Comparison of ENCODE assay signal across 36 mouse cellular contexts in the genomic region with DNA sequence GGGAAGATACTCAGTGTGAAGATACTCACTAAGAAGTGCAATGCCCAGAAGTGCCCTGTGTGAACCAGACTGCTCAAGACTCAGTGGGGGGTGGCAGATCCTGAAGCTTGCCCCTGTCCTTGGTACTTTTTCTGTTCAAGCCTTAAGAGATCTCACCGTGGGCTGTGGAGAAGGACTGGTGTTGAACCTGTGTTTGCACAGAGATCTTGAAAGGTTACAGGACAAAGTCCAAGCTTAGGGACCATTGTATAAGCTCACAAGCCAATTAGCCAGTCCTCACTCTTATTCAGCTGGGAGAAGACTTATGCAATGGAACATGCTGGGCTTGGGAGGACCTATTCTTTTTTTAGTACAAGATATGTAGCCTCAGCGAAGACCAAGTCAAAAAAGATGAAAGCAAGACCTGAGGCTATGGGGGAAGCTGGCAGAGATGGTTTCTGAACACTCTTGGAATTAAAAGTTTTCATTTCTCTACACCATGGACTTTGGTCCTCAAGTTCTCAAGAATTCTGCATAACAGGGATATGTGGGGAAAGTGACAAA. TPM values are rescaled to one million over a fixed set of nuclear protein-coding genes. Genes with fewer than 3 reads are reported as not detected.
DNase-seq lines count a peak whose midpoint lies in the region; ATAC-seq and TF ChIP-seq lines count a peak whose summit lies in the region.
"Had no signal": no experiment of that assay in that cellular context is flagged by ENCODE, and none has a peak within 500 bp of the region (broad histone marks: within the 10 kb centered on the region; RNA-seq: fewer than 3 reads in every experiment).

No protein-coding gene starts in this region.

- TF ChIP-seq EP300 in heart, adult 2 months (IDR thresholded peaks at IDR 0.05; ENCODE audit: insufficient read depth, low read depth, low read length): no peak

- WGBS in heart, adult 2 months: 48% methylated on average over 2 of the region's 2 CpGs
- WGBS in liver, adult 2 months: 54% methylated on average over 2 of the region's 2 CpGs
- 67% methylated on average over 2 of the region's 2 CpGs for WGBS in liver, embryonic 12.5 days (ENCODE audit: insufficient replicate concordance)
- WGBS in midbrain, postnatal 0 days: 83% methylated on average over 2 of the region's 2 CpGs

- peak; percentile 31; the same call in 1 of the 2 replicates for ATAC-seq in frontal cortex, adult (ENCODE audit: low TSS enrichment)
- ATAC-seq in liver, embryonic 12.5 days: no peak
- ATAC-seq in midbrain, postnatal 0 days (ENCODE audit: low FRiP score): no peak
- ATAC-seq: forebrain, embryonic 16.5 days; inflammation-experienced regulatory T-cells, adult 6 months had no signal

- no peak for DNase-seq in frontal cortex, postnatal 36 days (ENCODE audit: low spot score in 2 of 2)
- no peak for DNase-seq in heart, adult 2 months
- DNase-seq in heart, postnatal 14 days: no peak
- peak; percentile 46 for DNase-seq in liver, adult 2 months (ENCODE audit: extremely low read depth, low read depth, low spot score)
- DNase-seq in adrenal gland, adult 8-10 months: no peak
- DNase-seq in midbrain, postnatal 0 days (ENCODE audit: low spot score): no peak
- DNase-seq: adrenal gland, postnatal 36 days; cerebellum, adult 2 months; cerebellum, postnatal 14 days; kidney, adult 11 months; kidney, postnatal 36 days; liver, embryonic 13.5 days; lung, adult 18-20 months; lung, postnatal 10 days; midbrain, embryonic 14.5 days; retina, postnatal 1 day; right cerebral cortex, postnatal 14 days; spleen, adult 18-20 months; thymus, adult 18-20 months; thymus, postnatal 25 days had no signal

- intact Hi-C loops in heart, adult 2 months (cut with DNase I): no loop called here
- intact Hi-C loops in heart, postnatal 14 days (cut with DNase I): no loop called here

- no peaks in the 10 kb centered on the region for H3K27me3 ChIP-seq in heart, adult 2 months (ENCODE audit: control insufficient read depth, insufficient read depth, low read length)
- no peaks in the 10 kb centered on the region for H3K27me3 ChIP-seq in liver, adult 2 months (ENCODE audit: control insufficient read depth, insufficient read depth, low read length)
- no peaks in the 10 kb centered on the region for H3K27me3 ChIP-seq in liver, embryonic 12.5 days (replicated peaks)
- H3K27me3 ChIP-seq in midbrain, postnatal 0 days (ENCODE audit: insufficient read depth, low read length): no peaks in the 10 kb centered on the region
- H3K27me3 ChIP-seq: CH12.LX; heart, embryonic 15.5 days; hindbrain, embryonic 15.5 days; kidney, embryonic 15.5 days; limb, embryonic 12.5 days; liver, embryonic 13.5 days; neural tube, embryonic 15.5 days had no signal

- H3K79me2 ChIP-seq in heart, adult 2 months (replicated peaks; ENCODE audit: control insufficient read depth, insufficient read depth, low read length): peaks cover 2% of the 10 kb centered on the region
- H3K79me2 ChIP-seq in liver, adult 2 months (ENCODE audit: control insufficient read depth, insufficient read depth, low read length): peaks cover 24% of the 10 kb centered on the region; the same call in 1 of the 2 replicates

- H3K27ac ChIP-seq in heart, adult 2 months: peak overlapping the region; percentile 55
- no peak overlapping the region for H3K27ac ChIP-seq in liver, adult 2 months (replicated peaks; ENCODE audit: insufficient read depth, low read depth, low read length)
- no peak overlapping the region for H3K27ac ChIP-seq in liver, embryonic 12.5 days
- H3K27ac ChIP-seq in midbrain, postnatal 0 days (ENCODE audit: low read depth, low read length): no peak overlapping the region
- H3K27ac ChIP-seq: heart, embryonic 15.5 days; hindbrain, embryonic 10.5 days; hindbrain, embryonic 15.5 days; kidney, embryonic 15.5 days; layer of hippocampus, adult 2 months; left cerebral cortex, adult 2 months; limb, embryonic 12.5 days; liver, embryonic 13.5 days; macrophage; neural tube, embryonic 15.5 days had no signal

- peaks cover 16% of the 10 kb centered on the region for H3K36me3 ChIP-seq in heart, adult 2 months (ENCODE audit: control insufficient read depth, insufficient read depth, low read length)
- H3K36me3 ChIP-seq in liver, adult 2 months (ENCODE audit: control insufficient read depth, insufficient read depth, low read length): peaks cover 31% of the 10 kb centered on the region
- H3K36me3 ChIP-seq in liver, embryonic 12.5 days: no peaks in the 10 kb centered on the region
- H3K36me3 ChIP-seq in midbrain, postnatal 0 days (ENCODE audit: insufficient read depth, low read length): 0 out of 2 replicates have a peak, but pooled peaks cover 2% of the 10 kb centered on the region
- H3K36me3 ChIP-seq: hindbrain, embryonic 10.5 days; kidney, embryonic 15.5 days; limb, embryonic 12.5 days; liver, embryonic 13.5 days; neural tube, embryonic 15.5 days had no signal

- no peak overlapping the region for H3K4me3 ChIP-seq in heart, adult 2 months
- H3K4me3 ChIP-seq in liver, adult 2 months (ENCODE audit: insufficient read depth, low read depth, low read length): no peak overlapping the region
- no peak overlapping the region for H3K4me3 ChIP-seq in liver, embryonic 12.5 days
- H3K4me3 ChIP-seq in midbrain, postnatal 0 days (ENCODE audit: low read depth, low read length): no peak overlapping the region
- H3K4me3 ChIP-seq: erythroblast, embryonic 14.5 days; heart, embryonic 15.5 days; hindbrain, embryonic 10.5 days; hindbrain, embryonic 15.5 days; kidney, embryonic 15.5 days; layer of hippocampus, adult 2 months; left cerebral cortex, adult 2 months; limb, embryonic 12.5 days; liver, embryonic 13.5 days; neural tube, embryonic 15.5 days had no signal

- H3K4me2 ChIP-seq in liver, embryonic 12.5 days: no peak overlapping the region
- H3K4me2 ChIP-seq in midbrain, postnatal 0 days (ENCODE audit: low read depth, low read length, poor library complexity, severe bottlenecking): no peak overlapping the region
- H3K4me2 ChIP-seq: heart, embryonic 15.5 days; hindbrain, embryonic 15.5 days; kidney, embryonic 15.5 days; limb, embryonic 12.5 days; liver, embryonic 13.5 days; neural tube, embryonic 15.5 days had no signal

- peaks cover 8% of the 10 kb centered on the region for H3K4me1 ChIP-seq in heart, adult 2 months (ENCODE audit: control insufficient read depth, insufficient read depth, low read length)
- peaks cover 17% of the 10 kb centered on the region for H3K4me1 ChIP-seq in liver, adult 2 months (ENCODE audit: control insufficient read depth, insufficient read depth, low read length)
- H3K4me1 ChIP-seq in liver, embryonic 12.5 days: peaks cover 46% of the 10 kb centered on the region
- H3K4me1 ChIP-seq in midbrain, postnatal 0 days (ENCODE audit: insufficient read depth, low read length): no peaks in the 10 kb centered on the region
- H3K4me1 ChIP-seq: hindbrain, embryonic 10.5 days; hindbrain, embryonic 15.5 days; kidney, embryonic 15.5 days; limb, embryonic 12.5 days; neural tube, embryonic 15.5 days had no signal

- no peak for TF ChIP-seq POLR2A in heart, adult 2 months (IDR thresholded peaks at IDR 0.05; ENCODE audit: insufficient read depth, low read depth, low read length)
- TF ChIP-seq POLR2A in liver, adult 2 months (IDR thresholded peaks at IDR 0.05; ENCODE audit: extremely low read depth, insufficient read depth, low read length): no peak

- no peak overlapping the region for H3K9ac ChIP-seq in heart, adult 2 months (ENCODE audit: low read depth, low read length)
- no peak overlapping the region for H3K9ac ChIP-seq in liver, adult 2 months (ENCODE audit: low read depth, low read length)
- no peak overlapping the region for H3K9ac ChIP-seq in liver, embryonic 12.5 days
- H3K9ac ChIP-seq in midbrain, postnatal 0 days (replicated peaks; ENCODE audit: low read length, poor library complexity, severe bottlenecking): no peak overlapping the region
- H3K9ac ChIP-seq: heart, embryonic 15.5 days; hindbrain, embryonic 15.5 days; kidney, embryonic 15.5 days; limb, embryonic 12.5 days; liver, embryonic 13.5 days; neural tube, embryonic 15.5 days had no signal

- TF ChIP-seq CTCF in heart, adult 2 months (IDR thresholded peaks at IDR 0.05): no peak
- no peak for TF ChIP-seq CTCF in liver, adult 2 months (IDR thresholded peaks at IDR 0.05; ENCODE audit: low read depth, low read length)
- TF ChIP-seq CTCF in midbrain, postnatal 0 days (IDR thresholded peaks at IDR 0.05): no peak

- H3K9me3 ChIP-seq in liver, embryonic 12.5 days (replicated peaks): no peaks in the 10 kb centered on the region
- no peaks in the 10 kb centered on the region for H3K9me3 ChIP-seq in midbrain, postnatal 0 days (ENCODE audit: low read length)
- H3K9me3 ChIP-seq: G1E; heart, embryonic 15.5 days; hindbrain, embryonic 10.5 days; hindbrain, embryonic 15.5 days; kidney, embryonic 15.5 days; limb, embryonic 12.5 days; liver, embryonic 13.5 days; neural tube, embryonic 15.5 days had no signal

RNA-seq across cellular contexts. Expression of a gene that starts 53.9 kb away (rescaled TPM):
- 1 to 10 TPM; 4.8 to 6.1 TPM for total RNA-seq in heart, adult 2 months (2021)
- 4.6 and 7.0 TPM in 2 replicates for polyA plus RNA-seq in heart, adult 2 months (2012; rRNA removed)
- 1 to 10 TPM; 5.7 to 7.6 TPM for total RNA-seq in heart, postnatal 14 days (2021)
- total RNA-seq in liver, adult 2 months (2014; rRNA removed): 3.0 and 4.9 TPM in 2 replicates
- polyA plus RNA-seq in liver, adult 2 months (2012; rRNA removed): 2.8 and 6.2 TPM in 2 replicates
- polyA plus RNA-seq in liver, embryonic 12.5 days (2016; fragmentation: Nextera tagmentation; extraction: Ambion mirVana): 6.4 TPM in 2 replicates
- total RNA-seq in adrenal gland, adult 8-10 months (2022): 10 to 100 TPM in 3 of 4 experiments, 1 to 10 TPM in 1; 8.8 to 17.4 (median 16.7) TPM
- 6.2 and 12.9 TPM in 2 replicates for total RNA-seq in midbrain, postnatal 0 days (2014; rRNA removed)
- polyA plus RNA-seq in midbrain, postnatal 0 days (2015; fragmentation: Nextera tagmentation; extraction: Ambion mirVana): 4.6 and 5.6 TPM in 2 replicates

RNA-seq across cellular contexts. Expression of a gene that starts 56.9 kb away (rescaled TPM):
- total RNA-seq in heart, adult 2 months (2021): 10 to 100 TPM; 19.7 to 26.6 TPM
- 8.0 and 8.2 TPM in 2 replicates for polyA plus RNA-seq in heart, adult 2 months (2012; rRNA removed)
- 10 to 100 TPM; 25.1 to 27.3 TPM for total RNA-seq in heart, postnatal 14 days (2021)
- 56.7 and 57.1 TPM in 2 replicates for total RNA-seq in liver, adult 2 months (2014; rRNA removed)
- polyA plus RNA-seq in liver, adult 2 months (2012; rRNA removed): 173 and 183 TPM in 2 replicates
- 8.8 and 10.0 TPM in 2 replicates for polyA plus RNA-seq in liver, embryonic 12.5 days (2016; fragmentation: Nextera tagmentation; extraction: Ambion mirVana)
- 10 to 100 TPM; 15.2 to 23.5 (median 20.8) TPM for total RNA-seq in adrenal gland, adult 8-10 months (2022)
- 22.4 and 27.0 TPM in 2 replicates for total RNA-seq in midbrain, postnatal 0 days (2014; rRNA removed)
- 12.1 and 13.2 TPM in 2 replicates for polyA plus RNA-seq in midbrain, postnatal 0 days (2015; fragmentation: Nextera tagmentation; extraction: Ambion mirVana)

RNA-seq across cellular contexts. Expression of a gene that starts 56.9 kb away (rescaled TPM):
- total RNA-seq in heart, adult 2 months (2021): 10 to 100 TPM; 10.4 to 12.3 TPM
- 7.6 and 11.9 TPM in 2 replicates for polyA plus RNA-seq in heart, adult 2 months (2012; rRNA removed)
- 10 to 100 TPM; 10.1 to 13.5 TPM for total RNA-seq in heart, postnatal 14 days (2021)
- 4.2 and 5.7 TPM in 2 replicates for total RNA-seq in liver, adult 2 months (2014; rRNA removed)
- 7.2 and 8.8 TPM in 2 replicates for polyA plus RNA-seq in liver, adult 2 months (2012; rRNA removed)
- 5.0 and 5.1 TPM in 2 replicates for polyA plus RNA-seq in liver, embryonic 12.5 days (2016; fragmentation: Nextera tagmentation; extraction: Ambion mirVana)
- 10 to 100 TPM; 28.3 to 48.0 (median 36.4) TPM for total RNA-seq in adrenal gland, adult 8-10 months (2022)
- total RNA-seq in midbrain, postnatal 0 days (2014; rRNA removed): 30.5 and 40.9 TPM in 2 replicates
- polyA plus RNA-seq in midbrain, postnatal 0 days (2015; fragmentation: Nextera tagmentation; extraction: Ambion mirVana): 9.4 and 9.5 TPM in 2 replicates
